Mouse (Mus musculus): Measurements from ENCODE around the gene Arpc5. TPM values are rescaled to one million over a fixed set of nuclear protein-coding genes. Genes with fewer than 3 reads are reported as not detected.

Gene Arpc5
- 591 TPM for polyA plus RNA-seq (2014; fragmentation: Illumina TruSeq; extraction: RNeasy Lipid Tissue Mini Kit (QIAGEN cat#74804); ENCODE audit: low read depth, low replicate concordance)

GRCm38 (mm10) chr1:152766032-152766772 lies at the start of gene Arpc5, which contains the start of gene Rgl1:
Gene Arpc5 (plus strand): TSS chr1:152766542.
Gene Rgl1 (minus strand): TSS chr1:152766351.

GRCm38 (mm10) chr1:152750312-152750965 lies 15.9 kb upstream of the Arpc5 start, which contains the start of gene Apobec4:
Gene Apobec4 (plus strand): TSS chr1:152750551.

GRCm38 (mm10) chr1:152799897-152800296 lies 33.6 kb downstream of the Arpc5 start, which contains the start of gene Ncf2:
Gene Ncf2 (plus strand): TSS chr1:152800194.

Other genes with a start within 250 kb of the Arpc5 start
- not detected for gene Apobec4, start 16.0 kb upstream of the Arpc5 start, polyA plus RNA-seq (2014; fragmentation: Illumina TruSeq; extraction: RNeasy Lipid Tissue Mini Kit (QIAGEN cat#74804); ENCODE audit: low read depth, low replicate concordance)
- gene Rgl1, start 191 bp upstream of the Arpc5 start, polyA plus RNA-seq (2014; fragmentation: Illumina TruSeq; extraction: RNeasy Lipid Tissue Mini Kit (QIAGEN cat#74804); ENCODE audit: low read depth, low replicate concordance) = 6.8 TPM
- gene Ncf2, start 33.7 kb downstream of the Arpc5 start, polyA plus RNA-seq (2014; fragmentation: Illumina TruSeq; extraction: RNeasy Lipid Tissue Mini Kit (QIAGEN cat#74804); ENCODE audit: low read depth, low replicate concordance) = 13.4 TPM
- gene Smg7, start 136.1 kb downstream of the Arpc5 start, polyA plus RNA-seq (2014; fragmentation: Illumina TruSeq; extraction: RNeasy Lipid Tissue Mini Kit (QIAGEN cat#74804); ENCODE audit: low read depth, low replicate concordance) = 50.0 TPM
- 0.98 TPM for gene Nmnat2, start 188.5 kb downstream of the Arpc5 start, polyA plus RNA-seq (2014; fragmentation: Illumina TruSeq; extraction: RNeasy Lipid Tissue Mini Kit (QIAGEN cat#74804); ENCODE audit: low read depth, low replicate concordance)

All from sigmoid colon, adult 10 weeks (tissue).